Mouse (Mus musculus) urinary bladder, adult 2 months (tissue): ENCODE measurements around the gene Adipor2. TPM values are rescaled to one million over a fixed set of nuclear protein-coding genes. Genes with fewer than 3 reads are reported as not detected.
A peak's percentile ranks its signal among the peaks of the same experiment; 100 is the strongest.

Experiments used
- DNase-seq: peaks from one replicate; pipeline ENCODE4 v3.0.0; 2022; ENCODE audit warnings: low spot score
- polyA plus RNA-seq: library from polyadenylated mRNA; depleted of rRNA; stranded (reverse); fragments of >200 nt; gene quantifications from 2 replicates; pipeline ENCODE4 v1.2.3, GENCODE M21; 2012

The Adipor2 gene
- polyA plus RNA-seq, 1 experiment, result 112 TPM

DNA sequence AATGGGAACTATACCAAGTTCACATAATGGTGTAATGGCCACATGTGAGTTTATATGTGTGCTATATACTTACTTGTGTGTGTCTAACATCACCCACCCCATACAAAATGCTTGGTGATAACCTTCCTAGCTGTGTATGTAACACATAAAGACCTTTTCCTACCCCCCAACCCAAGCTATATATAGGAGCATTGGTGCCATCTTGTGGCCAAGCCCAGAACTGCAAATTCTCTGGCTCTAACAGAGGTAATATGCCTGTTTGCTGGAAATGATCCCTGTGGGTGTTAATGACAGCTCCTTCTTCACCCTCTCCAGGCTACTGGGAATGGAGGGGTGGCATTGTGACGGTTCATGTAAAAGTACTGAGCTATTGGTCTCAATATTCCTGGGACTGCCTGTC is 69.3 kb downstream of the Adipor2 start:
- peak; percentile 63 for DNase-seq

DNA sequence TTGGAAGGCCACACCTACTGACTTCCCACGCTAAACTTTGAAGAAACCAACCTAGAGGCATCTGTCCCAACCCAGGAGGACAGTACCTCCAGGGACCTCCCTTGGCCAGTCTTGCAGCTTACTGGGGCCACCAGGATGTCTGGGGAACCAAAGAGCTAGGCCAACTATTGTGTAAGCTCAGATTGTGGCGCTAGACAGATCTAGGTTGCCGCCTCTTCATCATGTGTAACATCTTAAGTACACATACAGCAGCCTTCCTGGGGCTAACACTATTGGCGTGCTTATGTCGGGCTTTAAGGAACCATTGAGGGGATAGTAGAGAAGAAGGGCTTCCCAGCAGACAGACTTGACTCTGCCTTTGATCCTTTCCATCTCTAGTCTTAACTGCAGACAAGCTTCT is 69.7 kb downstream of the Adipor2 start:
- no peak for DNase-seq

DNA sequence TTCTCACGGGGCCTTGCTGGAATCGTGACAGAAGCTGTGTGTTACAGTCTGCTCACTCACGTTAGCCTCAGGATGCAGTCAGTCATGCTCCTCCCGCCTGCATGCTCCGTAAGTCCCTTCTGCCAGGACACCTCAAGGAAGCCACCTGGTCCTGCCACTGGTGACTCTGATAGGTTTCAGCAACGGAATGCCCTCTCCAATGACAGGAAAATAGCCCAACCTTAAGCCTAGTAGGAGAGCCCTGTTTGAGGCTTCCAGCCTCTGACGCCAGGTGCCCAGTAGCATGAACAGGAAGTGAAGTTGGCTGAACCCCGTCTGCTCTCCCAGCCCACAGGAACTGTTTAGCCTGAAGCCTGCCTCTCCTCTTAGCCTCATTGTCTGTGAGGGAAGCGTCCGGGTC is 71.2 kb downstream of the Adipor2 start:
- DNase-seq, result no peak

DNA sequence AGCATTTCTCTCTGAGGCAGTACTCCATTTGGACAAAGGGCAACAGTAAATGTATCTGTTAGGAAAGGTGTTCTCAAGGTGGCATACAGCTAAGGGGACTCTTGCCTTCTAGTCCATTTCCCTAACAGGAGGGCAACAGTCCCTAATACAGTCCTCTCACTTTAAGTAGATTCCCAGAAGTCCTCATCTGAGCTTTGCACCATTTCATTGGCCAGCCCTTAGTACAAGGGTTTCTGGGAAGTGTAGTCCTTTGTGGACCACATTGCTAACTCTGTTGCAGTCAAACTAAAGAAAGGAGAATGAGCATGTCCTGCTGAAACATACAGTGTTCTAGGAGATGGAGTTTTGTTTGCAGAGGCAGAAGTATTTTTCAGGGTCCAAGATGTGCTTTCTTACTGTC is 76.1 kb downstream of the Adipor2 start:
- DNase-seq, result no peak

- no peak for DNase-seq
These were observed 79.2 kb downstream of the Adipor2 start for GRCm38 (mm10) chr6:119338121-119338912.

- DNase-seq, result no peak
These were observed 80.2 kb downstream of the Adipor2 start for GRCm38 (mm10) chr6:119337287-119337686.

DNA sequence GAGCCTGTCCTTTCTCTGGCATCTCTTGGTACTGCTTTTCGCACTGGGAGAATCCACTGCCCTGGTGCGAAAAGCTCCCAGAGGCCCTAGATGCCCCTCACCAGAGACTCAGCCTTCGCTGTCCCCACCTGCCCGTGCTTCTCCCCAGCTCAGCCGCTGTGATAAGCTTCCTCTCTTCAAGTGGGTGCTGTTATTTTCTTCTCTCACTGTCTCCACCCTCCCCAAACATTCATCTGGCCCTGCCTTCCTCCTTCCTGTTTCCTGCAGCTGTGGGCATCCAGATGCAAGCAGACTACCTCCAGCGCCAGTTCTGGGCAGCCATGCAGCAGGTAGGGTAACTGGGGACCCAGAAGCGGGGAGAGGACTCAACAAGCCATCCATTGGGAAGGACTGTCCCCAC is 81.4 kb downstream of the Adipor2 start:
- DNase-seq, result no peak

GRCm38 (mm10) chr6:119333831-119334230 is 83.7 kb downstream of the Adipor2 start:
- no peak for DNase-seq

DNA sequence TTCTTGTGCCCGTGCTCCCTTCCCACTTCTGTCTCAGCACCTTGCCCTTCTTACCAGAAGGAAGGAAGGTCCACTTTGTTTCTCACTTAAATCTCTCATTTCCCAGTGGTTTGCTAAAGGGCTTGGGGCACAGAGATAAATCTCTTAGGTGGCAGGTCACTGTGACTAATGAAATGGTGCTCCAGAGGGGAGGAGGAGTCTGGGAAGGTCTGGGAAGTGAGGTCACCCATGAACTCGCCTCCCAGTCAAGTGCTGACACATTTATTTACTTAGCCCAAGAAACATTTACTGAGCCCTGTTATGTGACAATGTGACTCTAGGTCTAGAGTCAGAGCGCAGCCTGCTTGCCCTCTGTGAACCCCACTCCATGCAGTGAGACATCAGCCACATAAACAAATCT is 84.3 kb downstream of the Adipor2 start:
- DNase-seq, result no peak

DNA sequence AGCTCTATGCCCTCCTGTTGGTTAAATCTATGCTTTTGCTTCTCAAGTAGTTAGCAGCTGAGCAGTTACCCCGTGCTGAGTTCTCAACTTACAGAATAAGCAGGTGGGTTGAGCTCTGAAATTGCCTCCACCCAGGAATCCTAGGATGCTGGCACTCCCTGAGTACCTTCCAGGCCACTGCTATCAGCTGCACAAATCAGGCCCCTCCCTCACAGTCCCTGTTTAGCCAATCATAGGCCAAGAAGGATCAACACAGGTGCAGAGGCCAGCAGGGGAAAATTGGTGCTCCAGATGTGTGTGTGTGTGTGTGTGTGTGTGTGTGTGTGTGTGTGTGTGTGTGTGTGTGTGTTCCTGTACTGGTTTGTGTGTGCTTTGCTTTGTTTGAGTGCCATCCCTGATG is 85.4 kb downstream of the Adipor2 start:
- no peak for DNase-seq

- no peak for DNase-seq
These were observed 87.0 kb downstream of the Adipor2 start, which contains the start of gene Lrtm2 for GRCm38 (mm10) chr6:119330506-119330905. Lrtm2 (minus strand) TSS chr6:119330766.

DNA sequence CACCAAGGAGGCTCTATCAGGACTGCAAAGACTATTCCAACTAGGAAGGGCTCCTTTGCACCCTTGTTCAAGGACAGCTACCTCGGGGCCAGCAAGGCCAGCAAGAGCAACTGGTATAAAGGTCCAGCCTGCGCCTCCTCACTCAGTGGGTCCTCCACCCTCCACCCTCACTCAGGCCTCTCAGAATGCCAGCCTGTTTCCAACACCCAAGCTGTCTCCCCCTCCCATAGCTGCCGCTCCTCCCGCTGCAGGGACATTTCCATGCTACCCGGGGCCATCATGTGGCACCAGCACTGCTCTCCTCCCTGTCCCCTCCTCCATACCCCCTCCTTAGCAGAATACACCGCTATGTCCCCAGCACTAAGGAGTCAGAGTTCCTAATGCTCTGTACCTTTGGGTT is 87.6 kb downstream of the Adipor2 start:
- no peak for DNase-seq

GRCm38 (mm10) chr6:119329215-119329714 is 88.2 kb downstream of the Adipor2 start:
- no peak for DNase-seq

DNA sequence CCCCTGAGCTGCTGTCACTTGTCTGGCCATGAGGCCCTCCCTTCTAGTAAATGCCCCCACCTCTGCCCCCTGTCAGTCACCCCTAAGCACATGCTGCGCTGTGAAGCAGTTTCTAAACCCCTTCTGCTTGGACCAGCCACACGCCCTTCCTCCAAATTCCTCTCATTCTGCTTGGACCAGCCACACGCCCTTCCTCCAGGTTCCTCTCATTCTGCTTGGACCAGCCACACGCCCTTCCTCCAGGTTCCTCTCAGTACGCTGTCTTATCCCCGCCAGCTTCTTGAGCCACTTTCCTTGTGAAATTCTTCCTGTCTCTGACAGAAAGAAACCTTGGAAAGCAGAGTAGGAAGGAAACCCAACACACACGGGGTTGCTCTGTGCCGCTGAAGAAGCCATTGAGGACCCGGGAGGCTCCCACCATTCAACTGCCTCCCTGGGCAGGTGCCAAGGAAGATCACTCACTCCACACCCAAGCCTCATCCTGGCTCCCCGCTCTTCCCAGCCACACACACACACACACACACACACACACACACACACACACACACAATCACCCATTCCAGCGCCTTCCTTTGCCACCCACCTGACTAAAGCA is 88.9 kb downstream of the Adipor2 start:
- no peak for DNase-seq

GRCm38 (mm10) chr6:119326541-119326940 is 91.0 kb downstream of the Adipor2 start:
- DNase-seq, result no peak

DNA sequence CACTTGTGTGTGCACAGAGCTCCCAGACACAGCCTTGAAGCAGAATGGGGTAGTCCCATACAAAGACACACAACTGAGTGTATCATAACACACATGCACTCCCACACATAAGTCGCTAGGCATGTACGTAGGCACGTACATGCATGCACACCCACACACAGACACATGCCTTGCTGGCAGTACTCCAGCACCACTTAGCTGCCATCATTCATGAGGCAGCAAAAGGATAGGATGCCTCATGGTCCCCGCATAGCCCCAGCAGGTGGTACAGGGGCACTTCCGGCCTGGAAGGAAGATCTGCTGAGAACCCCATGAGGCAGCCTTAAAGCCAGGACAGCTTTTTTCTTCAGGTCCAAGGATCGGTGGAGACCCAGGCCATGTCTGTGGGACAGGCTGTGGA is 91.5 kb downstream of the Adipor2 start:
- no peak for DNase-seq

GRCm38 (mm10) chr6:119324776-119325175 is 92.7 kb downstream of the Adipor2 start:
- no peak for DNase-seq

DNA sequence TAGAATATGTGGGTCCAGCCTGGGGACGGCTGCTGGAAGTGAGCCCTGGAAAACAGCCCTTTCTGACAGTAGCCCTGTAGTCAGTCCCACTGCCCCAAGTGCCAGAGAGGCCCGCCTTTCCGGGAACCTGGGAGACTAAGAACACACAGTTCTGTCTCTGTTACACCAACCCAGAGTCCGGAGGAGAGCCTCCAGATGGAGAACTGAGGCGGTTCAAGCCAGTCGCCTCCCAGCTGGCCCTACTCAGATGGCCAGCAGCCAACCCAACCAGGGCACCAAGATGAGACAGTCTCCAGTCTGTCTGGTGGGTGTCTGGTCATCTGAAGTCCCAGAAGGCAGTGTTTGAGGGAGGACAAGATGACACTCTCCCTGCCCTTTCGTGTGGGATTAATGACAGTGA is 95.8 kb downstream of the Adipor2 start:
- DNase-seq, result no peak

GRCm38 (mm10) chr6:119320481-119320880 is 97.0 kb downstream of the Adipor2 start:
- DNase-seq, result no peak

DNA sequence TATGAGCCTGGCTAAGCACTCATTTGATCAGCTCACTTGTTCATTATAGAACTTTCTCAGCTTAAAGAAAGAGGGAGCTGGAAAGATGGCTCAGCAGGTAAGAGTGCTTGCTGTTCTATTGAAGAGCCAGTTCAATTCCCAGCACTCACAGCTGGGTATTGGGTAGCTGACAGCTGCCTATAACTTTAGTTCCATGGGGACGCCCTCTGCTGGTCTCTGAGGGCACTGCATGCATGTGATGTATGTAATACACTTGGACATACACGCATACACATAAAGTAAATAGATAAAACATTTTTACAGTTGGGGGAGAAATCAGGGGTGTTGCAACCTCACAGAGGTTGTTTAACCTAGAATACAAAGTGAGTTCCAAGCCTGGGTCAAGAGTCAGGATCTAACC is 98.1 kb downstream of the Adipor2 start:
- no peak for DNase-seq

DNA sequence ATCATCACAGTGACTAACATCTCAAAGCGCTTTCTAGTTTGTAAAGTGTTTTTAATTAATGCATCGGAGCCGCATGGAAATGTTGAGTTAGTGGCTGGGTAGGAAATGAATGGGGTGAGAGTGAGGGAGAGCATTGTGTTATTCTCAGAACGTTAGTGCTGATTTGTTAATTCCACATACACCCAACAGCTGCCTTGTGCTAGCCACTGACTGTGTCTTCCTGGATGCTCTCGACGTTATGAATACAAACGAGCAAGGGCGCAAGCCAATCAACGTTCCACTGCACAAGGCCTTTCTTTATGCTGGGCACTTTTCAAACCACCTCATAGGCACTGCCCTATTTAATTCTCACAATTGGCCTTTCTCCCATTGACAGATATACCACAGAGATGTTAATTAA is 98.8 kb downstream of the Adipor2 start:
- DNase-seq, result no peak

- DNase-seq, result no peak
These were observed 102.6 kb downstream of the Adipor2 start for GRCm38 (mm10) chr6:119314751-119315476.
